Mouse (Mus musculus) stomach, postnatal 0 days (tissue): ENCODE results near the gene Map3k5.

Experiments used
- CTCF ChIP-seq: IDR thresholded peaks from 2 replicates; pipeline ENCODE4 v1.5.1; 2016; ENCODE audit warnings: antibody characterized with exemption, low read depth, mild to moderate bottlenecking, moderate library complexity
- EP300 ChIP-seq: optimal IDR thresholded peaks from 2 replicates; pipeline ENCODE3; 2016; ENCODE audit warnings: antibody characterized with exemption

GRCm38 (mm10) chr10:19947901-19948300 is 13.6 kb downstream of the Map3k5 start:
- no peak for TF ChIP-seq EP300
- no peak for TF ChIP-seq CTCF
